Mouse (Mus musculus): ENCODE measurements around the gene Ppt1.
"Not testable (repeated sequence)": the region's sequence is repeated elsewhere in the genome, so short reads cannot be mapped to it uniquely, and the experiment has no call there.

- TF ChIP-seq POLR2A (IDR thresholded peaks at IDR 0.05; ENCODE audit: borderline replicate concordance, low read depth, low read length); CTCF (IDR thresholded peaks at IDR 0.05; ENCODE audit: low read depth, low read length): not testable (repeated sequence)
Observed at GRCm38 (mm10) chr4:122820941-122821340, 15.1 kb upstream of the Ppt1 start.
